Mouse (Mus musculus): ENCODE measurements around the gene Srl.

Srl gene

GRCm38 (mm10) chr16:4519157-4519556 lies 22.5 kb downstream of the Srl start:
- DNase-seq (ENCODE audit: low read depth, low spot score), result no peak

- DNase-seq (ENCODE audit: low read depth, low spot score), result no peak
These were observed 23.7 kb downstream of the Srl start for GRCm38 (mm10) chr16:4517906-4518305.

GRCm38 (mm10) chr16:4514383-4514782 lies 27.2 kb downstream of the Srl start:
- no peak for DNase-seq (ENCODE audit: low read depth, low spot score)

GRCm38 (mm10) chr16:4512661-4513438 lies 28.8 kb downstream of the Srl start:
- DNase-seq (ENCODE audit: low read depth, low spot score), result peak; percentile 19

- no peak for DNase-seq (ENCODE audit: low read depth, low spot score)
These were observed 30.2 kb downstream of the Srl start for GRCm38 (mm10) chr16:4511371-4511770.

- DNase-seq (ENCODE audit: low read depth, low spot score), result no peak
These were observed 35.4 kb downstream of the Srl start for GRCm38 (mm10) chr16:4506181-4506580.

- DNase-seq (ENCODE audit: low read depth, low spot score), result peak; percentile 43
These were observed 38.1 kb downstream of the Srl start for GRCm38 (mm10) chr16:4503495-4503894.

GRCm38 (mm10) chr16:4502568-4502967 lies 39.0 kb downstream of the Srl start:
- no peak for DNase-seq (ENCODE audit: low read depth, low spot score)

- DNase-seq (ENCODE audit: low read depth, low spot score), result no peak
These were observed 39.9 kb downstream of the Srl start for GRCm38 (mm10) chr16:4501703-4502102.

- no peak for DNase-seq (ENCODE audit: low read depth, low spot score)
These were observed 40.8 kb downstream of the Srl start for GRCm38 (mm10) chr16:4500598-4501385.

GRCm38 (mm10) chr16:4497762-4498607 lies 43.6 kb downstream of the Srl start:
- no peak for DNase-seq (ENCODE audit: low read depth, low spot score)

- DNase-seq (ENCODE audit: low read depth, low spot score), result no peak
These were observed 45.1 kb downstream of the Srl start for GRCm38 (mm10) chr16:4496470-4496869.

- no peak for DNase-seq (ENCODE audit: low read depth, low spot score)
These were observed 45.8 kb downstream of the Srl start for GRCm38 (mm10) chr16:4495861-4496260.

GRCm38 (mm10) chr16:4492777-4493563 lies 48.6 kb downstream of the Srl start:
- DNase-seq (ENCODE audit: low read depth, low spot score), result no peak

- peak; percentile 71 for DNase-seq (ENCODE audit: low read depth, low spot score)
These were observed 52.4 kb downstream of the Srl start for GRCm38 (mm10) chr16:4489114-4489624.

- DNase-seq (ENCODE audit: low read depth, low spot score), result no peak
These were observed 60.9 kb downstream of the Srl start for GRCm38 (mm10) chr16:4480616-4481265.

- no peak for DNase-seq (ENCODE audit: low read depth, low spot score)
These were observed 63.9 kb downstream of the Srl start for GRCm38 (mm10) chr16:4477591-4478215.

- peak; percentile 97 for DNase-seq (ENCODE audit: low read depth, low spot score)
These were observed 66.5 kb downstream of the Srl start for GRCm38 (mm10) chr16:4474882-4475803.

Measured in CD4-positive helper T cell, adult 2 months (primary cell).